ENCODE assay signal across 21 mouse cellular contexts in the genomic region with DNA sequence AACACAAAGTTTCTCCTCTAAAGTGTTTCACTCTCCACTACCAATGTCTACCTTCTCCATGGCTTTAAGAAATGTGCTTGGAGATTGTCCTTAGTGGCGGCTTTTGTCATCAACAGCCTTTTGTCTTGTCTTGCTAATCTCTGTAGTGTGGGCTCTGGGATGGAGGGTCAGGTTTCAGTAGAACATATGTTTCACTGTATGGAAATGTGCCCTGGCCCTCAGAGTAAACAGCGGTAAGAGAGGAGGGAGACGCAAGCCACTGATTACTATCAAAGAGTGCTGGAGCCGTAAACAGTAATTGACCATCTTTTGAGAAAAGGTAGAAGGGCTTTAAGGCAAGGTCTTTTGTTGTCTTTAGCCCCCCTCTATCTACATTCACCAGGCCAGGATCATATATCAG.
A peak's percentile ranks its signal among the peaks of the same experiment; 100 is the strongest.
DNase-seq lines count a peak whose midpoint lies in the region; ATAC-seq and TF ChIP-seq lines count a peak whose summit lies in the region.
"Had no signal": no experiment of that assay in that cellular context is flagged by ENCODE, and none has a peak within 500 bp of the region (broad histone marks: within the 10 kb centered on the region; RNA-seq: fewer than 3 reads in every experiment).

No protein-coding gene starts in this region.

- H3K36me3 ChIP-seq in kidney, embryonic 15.5 days, result no peaks in the 10 kb centered on the region
- no peaks in the 10 kb centered on the region for H3K36me3 ChIP-seq in ES-E14 (ENCODE audit: control insufficient read depth, insufficient read depth, low read length, poor library complexity, severe bottlenecking)
- H3K36me3 ChIP-seq in forebrain, postnatal 0 days (ENCODE audit: insufficient read depth), result no peaks in the 10 kb centered on the region
- H3K36me3 ChIP-seq: heart, embryonic 15.5 days; liver, embryonic 13.5 days; midbrain, embryonic 12.5 days had no signal

- ATAC-seq in kidney, embryonic 15.5 days (replicated peaks; ENCODE audit: low FRiP score), result no peak
- no peak for ATAC-seq in inflammation-experienced regulatory T-cells, adult 6 months
- ATAC-seq in forebrain, postnatal 0 days, result no peak
- ATAC-seq: forebrain, embryonic 16.5 days had no signal

- H3K4me1 ChIP-seq in kidney, embryonic 15.5 days, result no peaks in the 10 kb centered on the region
- H3K4me1 ChIP-seq in ES-E14 (ENCODE audit: control insufficient read depth in 2 of 2, insufficient read depth in 2 of 2, low read length in 2 of 2, poor library complexity in 1 of 2), result no peaks in the 10 kb centered on the region
- no peaks in the 10 kb centered on the region for H3K4me1 ChIP-seq in forebrain, postnatal 0 days (ENCODE audit: insufficient read depth)
- H3K4me1 ChIP-seq: heart, embryonic 15.5 days; liver, embryonic 13.5 days; midbrain, embryonic 12.5 days had no signal

- no peaks in the 10 kb centered on the region for H3K9me3 ChIP-seq in kidney, embryonic 15.5 days (replicated peaks)
- no peaks in the 10 kb centered on the region for H3K9me3 ChIP-seq in ES-E14 (ENCODE audit: control insufficient read depth, insufficient read depth, low read depth, low read length)
- H3K9me3 ChIP-seq in forebrain, postnatal 0 days (ENCODE audit: low read length), result no peaks in the 10 kb centered on the region
- H3K9me3 ChIP-seq: heart, embryonic 15.5 days; liver, embryonic 13.5 days; midbrain, embryonic 12.5 days had no signal

- H3K9ac ChIP-seq in kidney, embryonic 15.5 days, result no peak overlapping the region
- no peak overlapping the region for H3K9ac ChIP-seq in ES-E14 (ENCODE audit: insufficient read depth, low read depth, low read length, poor library complexity, severe bottlenecking)
- no peak overlapping the region for H3K9ac ChIP-seq in forebrain, postnatal 0 days
- H3K9ac ChIP-seq: heart, embryonic 15.5 days; liver, embryonic 13.5 days; lung, embryonic 14.5 days; midbrain, embryonic 12.5 days had no signal

- H3K4me3 ChIP-seq in kidney, embryonic 15.5 days (replicated peaks), result no peak overlapping the region
- H3K4me3 ChIP-seq in ES-E14 (ENCODE audit: insufficient read depth in 1 of 2, low read depth in 1 of 2, low read length in 2 of 2, poor library complexity in 1 of 2, severe bottlenecking in 1 of 2), result no peak overlapping the region
- H3K4me3 ChIP-seq in forebrain, postnatal 0 days (ENCODE audit: low read depth, low read length), result no peak overlapping the region
- H3K4me3 ChIP-seq: heart, embryonic 15.5 days; left cerebral cortex, adult 2 months; liver, embryonic 13.5 days; midbrain, embryonic 12.5 days had no signal

- in situ Hi-C loops in ES-E14 (cut with MboI; ENCODE audit: low sequenced_read_pairs in 2 of 2, unreplicated experiment in 2 of 2), result loop anchor here (10.0 to 25.0 kb wide), 2 partner anchors 532 to 535 kb away; no protein-coding TSS in a partner anchor

- H3K27ac ChIP-seq in kidney, embryonic 15.5 days, result no peak overlapping the region
- no peak overlapping the region for H3K27ac ChIP-seq in ES-E14 (ENCODE audit: insufficient read depth, low read depth, low read length, poor library complexity, severe bottlenecking)
- no peak overlapping the region for H3K27ac ChIP-seq in forebrain, postnatal 0 days (ENCODE audit: low read depth, low read length)
- H3K27ac ChIP-seq: heart, embryonic 15.5 days; left cerebral cortex, adult 2 months; liver, embryonic 13.5 days; macrophage; midbrain, embryonic 12.5 days; stomach, postnatal 0 days had no signal

- peaks cover 73% of the 10 kb centered on the region for H3K27me3 ChIP-seq in kidney, embryonic 15.5 days
- H3K27me3 ChIP-seq in forebrain, postnatal 0 days (ENCODE audit: insufficient read depth, low read length), result peaks cover 8% of the 10 kb centered on the region

- H3K4me2 ChIP-seq in kidney, embryonic 15.5 days, result 0 out of 2 replicates have a peak overlapping the region, but pooled peaks have one; percentile 7
- H3K4me2 ChIP-seq in forebrain, postnatal 0 days (ENCODE audit: low read depth), result no peak overlapping the region
- H3K4me2 ChIP-seq: heart, embryonic 15.5 days; liver, embryonic 13.5 days; lung, embryonic 14.5 days; midbrain, embryonic 12.5 days had no signal

- no peak for TF ChIP-seq CTCF in forebrain, postnatal 0 days (IDR thresholded peaks at IDR 0.05; ENCODE audit: low read depth)

- 7% methylated on average over 4 of the region's 4 CpGs for WGBS in kidney, embryonic 15.5 days
- WGBS in forebrain, postnatal 0 days, result 40% methylated on average over 4 of the region's 4 CpGs

- DNase-seq in kidney, postnatal 25 days, result no peak
- peak; percentile 13 for DNase-seq in ES-E14 (ENCODE audit: low read depth, low spot score)
- peak; percentile 26 for DNase-seq in embryo, embryonic 11 days
- peak; percentile 7 for DNase-seq in induced T-regulatory cell, adult 2 months (ENCODE audit: low read depth)
- no peak for DNase-seq in right cerebral cortex, postnatal 4 days
- no peak for DNase-seq in forebrain, postnatal 0 days
- DNase-seq: adrenal gland, postnatal 14 days; cerebellum, postnatal 10 days; gastrocnemius, postnatal 36 days; kidney, postnatal 36 days; left cerebral cortex, postnatal 4 days; liver, embryonic 13.5 days; lung, embryonic 14.5 days had no signal

TF ChIP-seq in ES-E14, 5 proteins besides CTCF, POLR2A, EP300 and RAD21:
- TF ChIP-seq MAFK (IDR thresholded peaks at IDR 0.05; ENCODE audit: insufficient read depth, low read depth, low read length) (no peak), CHD2 (IDR thresholded peaks at IDR 0.05; ENCODE audit: low read depth, low read length) (no peak)

Comparison
In these comparisons a context has a peak if more than half of its experiments do, and no peak if none do; other contexts are left out.
1. DNase-seq: peak in ES-E14 (single experiment), embryo, embryonic 11 days (single experiment) and induced T-regulatory cell, adult 2 months (single experiment); none in kidney, postnatal 25 days (0 of 2), right cerebral cortex, postnatal 4 days (single experiment) and forebrain, postnatal 0 days (single experiment).